Mouse (Mus musculus): ENCODE data around the gene Naa30.
"Not testable (repeated sequence)": the region's sequence is repeated elsewhere in the genome, so short reads cannot be mapped to it uniquely, and the experiment has no call there.

The Naa30 gene

DNA sequence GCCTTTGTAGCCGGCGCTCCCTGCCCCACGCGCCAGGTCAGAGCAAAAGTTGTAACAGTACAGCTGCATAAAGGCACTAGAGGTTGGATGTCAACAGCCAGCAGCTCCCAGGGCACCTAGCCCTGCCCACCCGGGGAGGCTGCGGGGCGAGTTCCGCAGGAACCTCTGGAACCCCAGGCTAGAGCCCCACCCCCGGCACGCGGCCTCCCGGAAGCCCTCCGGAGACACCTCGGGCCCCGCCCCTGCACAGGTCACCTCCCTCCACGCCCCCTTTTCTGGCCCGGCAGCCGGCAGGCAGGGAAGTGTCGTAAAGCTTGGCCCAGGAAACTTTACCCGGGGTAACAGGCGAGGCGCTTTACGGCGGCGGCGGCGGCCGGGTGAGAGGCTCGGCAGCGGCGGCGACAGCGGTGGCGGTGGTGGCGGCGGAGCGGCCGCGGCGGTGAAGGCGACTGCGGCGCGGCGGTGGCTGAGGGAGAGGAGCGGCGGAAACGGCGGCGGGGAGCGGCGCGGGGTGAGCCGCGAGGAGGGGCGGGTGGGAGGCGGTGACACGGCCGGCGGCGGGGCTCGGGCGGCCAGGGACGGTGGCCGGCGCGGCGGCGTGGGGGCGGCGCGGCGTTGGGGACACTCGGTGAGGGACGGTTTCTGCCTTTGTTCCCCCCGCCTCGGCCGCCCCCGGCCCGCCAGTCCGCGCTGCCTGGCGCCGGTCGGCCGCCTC is at the start of gene Naa30:
Gene Naa30 (plus strand): TSS at position 360 of the 715 bp plus-strand sequence.
- peak; percentile 93 for DNase-seq (ENCODE audit: low spot score in 2 of 2)

DNA sequence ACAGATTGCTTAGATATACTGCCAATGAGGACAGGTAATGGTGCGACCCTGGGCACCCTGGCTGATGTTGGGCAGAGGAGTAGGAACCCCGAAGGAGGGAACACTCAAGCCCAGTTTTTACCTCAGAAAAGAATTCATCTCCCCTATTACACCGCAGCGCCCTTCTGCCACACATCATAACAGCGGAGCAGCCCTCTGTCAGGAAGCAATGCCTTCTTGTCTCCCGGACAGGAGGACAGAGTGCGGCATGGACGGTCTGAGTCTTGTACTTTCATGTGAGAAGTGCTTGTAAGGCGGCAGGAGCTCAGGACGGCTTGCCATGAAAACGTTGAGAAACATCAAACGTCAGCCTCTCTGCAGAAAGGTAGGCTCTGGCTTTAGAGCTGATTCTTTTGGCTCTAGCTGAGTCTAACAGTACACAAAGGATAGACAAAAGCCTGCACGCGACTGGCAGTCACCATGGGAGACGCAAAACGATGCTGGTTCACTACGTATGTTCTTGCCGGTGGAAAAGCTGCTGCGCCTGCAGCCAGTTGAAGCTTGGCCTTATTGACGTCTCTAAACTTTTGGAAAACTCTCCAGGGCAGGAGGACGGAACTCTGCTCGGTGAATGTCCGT is 44.8 kb upstream of the Naa30 start:
- peak; percentile 4 for DNase-seq (ENCODE audit: low spot score in 2 of 2)

DNA sequence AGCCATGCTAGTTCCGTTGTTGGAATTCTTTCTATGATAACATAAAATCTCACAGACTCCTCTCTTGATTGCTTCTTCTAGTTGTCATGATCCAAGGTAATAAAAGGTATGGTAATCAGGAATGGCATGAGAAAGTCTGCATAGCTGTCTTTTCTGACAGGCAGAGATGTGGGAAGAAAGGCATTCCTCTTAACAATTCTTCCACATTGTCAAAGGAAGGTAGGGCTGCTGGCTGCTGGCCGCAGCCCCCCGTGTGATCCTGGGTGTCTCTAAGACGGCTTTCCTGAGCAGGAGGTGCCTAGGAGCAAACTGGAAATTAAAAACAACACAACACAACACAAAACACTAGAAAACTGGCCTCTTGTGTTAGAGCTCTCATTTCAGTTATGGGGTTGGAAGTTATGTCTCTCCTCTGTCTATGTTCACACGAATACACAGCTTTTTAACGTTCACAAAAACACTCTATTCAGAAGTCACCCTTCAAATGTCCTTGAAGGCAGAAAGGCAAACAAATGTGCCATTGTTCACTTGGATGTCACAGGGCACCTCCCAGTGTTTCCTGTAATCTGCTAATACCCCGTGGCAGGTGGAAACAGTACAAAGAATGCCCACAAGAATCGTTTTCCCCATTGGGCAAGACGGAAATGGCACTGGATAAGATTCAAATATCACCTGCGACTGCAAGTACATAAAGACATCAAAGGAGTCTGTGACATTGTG is 43.3 kb upstream of the Naa30 start:
- no peak for DNase-seq (ENCODE audit: low spot score in 2 of 2)

DNA sequence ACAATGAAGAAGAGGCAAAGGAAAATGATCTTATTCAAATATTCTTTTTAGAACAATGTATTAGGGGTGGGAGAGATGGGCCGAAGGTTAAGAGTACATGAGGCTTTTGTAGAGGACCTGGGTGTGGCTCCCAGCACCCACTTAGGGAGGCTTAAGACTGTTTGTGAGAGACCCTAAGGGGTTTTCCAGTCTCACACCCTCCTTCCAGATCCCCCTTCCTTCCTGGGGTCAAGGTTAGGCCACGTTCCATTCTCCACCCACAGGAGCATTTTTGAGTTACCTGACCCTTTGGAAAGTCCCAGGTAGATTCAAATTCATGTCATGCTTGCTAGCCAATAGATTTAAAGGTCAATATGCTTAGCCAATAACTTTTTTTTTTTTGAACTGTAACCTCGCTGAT is 39.6 kb upstream of the Naa30 start:
- DNase-seq (ENCODE audit: low spot score in 2 of 2), result no peak

DNA sequence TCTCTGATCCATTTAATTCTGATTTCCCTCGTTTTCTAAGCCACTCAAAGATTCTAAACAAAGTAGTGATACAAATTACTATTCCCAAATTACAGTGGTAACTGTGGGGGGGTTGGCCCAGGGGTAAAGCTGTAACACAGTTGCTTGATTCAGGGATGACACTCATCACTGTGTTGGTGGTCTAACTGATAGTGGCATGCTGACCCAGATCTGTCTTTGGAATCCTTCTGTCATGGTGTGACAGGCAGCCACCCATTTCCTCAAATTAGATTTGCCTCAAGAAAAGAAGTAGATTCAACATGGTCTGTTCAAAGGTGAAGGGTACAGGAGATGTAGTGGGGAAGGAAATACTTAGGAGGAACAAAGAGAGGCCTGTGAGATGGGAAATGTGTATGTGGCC is 33.9 kb upstream of the Naa30 start:
- no peak for DNase-seq (ENCODE audit: low spot score in 2 of 2)

DNA sequence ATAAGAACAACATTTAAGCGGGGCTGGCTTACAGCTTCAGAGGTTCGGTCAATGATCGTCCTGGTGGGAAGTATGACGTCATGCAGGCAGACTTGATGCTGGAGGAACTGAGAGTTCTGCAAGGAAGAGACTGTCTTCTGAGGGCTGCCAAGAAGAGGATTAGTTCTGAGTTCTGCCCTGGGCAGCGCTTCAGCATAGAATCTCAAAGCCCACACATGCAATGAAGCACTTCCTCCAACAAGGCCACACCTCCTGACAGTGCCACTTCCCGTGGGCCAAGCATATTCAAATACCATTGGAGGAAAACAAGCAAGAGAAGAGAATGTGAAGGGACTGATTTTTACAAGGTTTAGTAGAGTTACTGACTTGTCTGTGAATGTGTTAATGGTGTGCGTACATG is 31.3 kb upstream of the Naa30 start:
- no peak for DNase-seq (ENCODE audit: low spot score in 2 of 2)

DNA sequence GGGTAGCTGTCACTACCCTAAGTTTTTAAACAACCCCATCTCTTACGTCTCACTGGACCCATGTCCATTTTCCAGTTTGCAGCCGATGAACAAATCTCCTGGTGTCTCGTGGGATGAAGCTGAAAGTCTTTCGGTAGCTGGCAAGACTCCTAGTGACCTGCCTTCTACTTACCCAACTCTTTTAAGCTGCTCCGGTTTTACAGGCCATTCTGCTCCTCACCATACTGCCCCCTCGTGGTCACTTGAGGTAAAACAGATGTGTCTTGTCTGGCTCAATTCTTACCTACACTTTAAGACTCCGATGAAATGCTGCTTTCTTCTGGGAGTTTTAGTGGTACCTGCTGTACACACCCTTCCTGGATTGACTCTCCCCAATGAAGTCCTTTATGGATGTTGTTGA is 18.2 kb upstream of the Naa30 start:
- DNase-seq (ENCODE audit: low spot score in 2 of 2), result peak; percentile 64 to 70

DNA sequence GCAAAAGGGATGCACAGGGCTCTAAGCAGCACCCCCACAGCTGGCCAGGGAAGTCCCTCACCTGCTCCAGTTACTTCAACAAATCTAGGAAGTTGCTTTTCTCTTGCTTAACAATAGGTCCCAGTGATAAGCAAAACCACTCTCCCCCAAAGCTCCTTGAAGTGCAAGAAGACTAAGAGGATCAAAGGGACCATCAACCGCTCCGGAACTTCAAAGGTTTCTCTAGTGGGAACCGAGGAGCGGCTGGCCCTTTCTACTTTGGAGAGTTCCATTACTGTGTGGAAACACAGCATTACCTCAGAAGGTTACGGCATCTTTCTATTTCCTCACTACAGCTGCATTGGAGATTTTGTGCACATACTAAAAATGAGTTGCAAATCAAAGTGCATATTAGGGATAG is 16.5 kb upstream of the Naa30 start:
- no peak for DNase-seq (ENCODE audit: low spot score in 2 of 2)

DNA sequence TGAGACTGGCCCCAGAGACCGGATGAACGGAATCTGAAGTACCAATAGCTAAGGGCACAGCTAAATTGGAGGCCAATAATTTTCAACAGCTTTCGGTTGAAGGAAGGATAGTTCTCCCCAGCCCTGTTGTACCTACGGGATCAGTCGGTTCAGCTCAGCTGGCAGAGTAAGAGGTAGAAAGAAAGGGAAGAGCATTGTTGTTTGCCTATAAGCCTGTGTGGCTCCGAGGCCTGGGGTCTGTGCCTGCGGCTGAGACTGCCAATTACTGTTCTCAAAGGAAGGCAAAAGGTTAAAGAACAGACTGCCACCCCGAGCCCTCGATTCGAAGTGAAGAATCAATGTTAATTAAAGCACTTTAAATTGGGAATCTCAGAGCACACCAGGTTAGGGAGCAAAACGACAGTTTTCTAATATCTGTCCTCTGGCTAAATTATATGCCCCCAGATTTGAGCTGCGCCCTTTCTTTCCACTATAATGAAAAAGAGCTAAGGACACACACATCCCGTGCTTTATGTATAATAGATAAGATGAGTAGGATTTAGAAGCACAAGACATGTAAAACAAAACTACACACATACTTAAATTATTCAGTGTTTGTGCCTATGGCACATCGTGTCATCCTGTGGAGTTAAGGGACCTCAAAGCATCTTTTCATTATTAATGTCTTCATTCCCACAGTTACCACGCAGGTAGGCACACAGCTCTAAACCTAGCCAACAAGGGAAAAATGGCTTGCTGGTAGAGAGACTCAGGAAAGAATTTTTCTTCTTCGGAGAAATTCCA is 13.7 kb upstream of the Naa30 start:
- DNase-seq (ENCODE audit: low spot score in 2 of 2), result no peak

DNA sequence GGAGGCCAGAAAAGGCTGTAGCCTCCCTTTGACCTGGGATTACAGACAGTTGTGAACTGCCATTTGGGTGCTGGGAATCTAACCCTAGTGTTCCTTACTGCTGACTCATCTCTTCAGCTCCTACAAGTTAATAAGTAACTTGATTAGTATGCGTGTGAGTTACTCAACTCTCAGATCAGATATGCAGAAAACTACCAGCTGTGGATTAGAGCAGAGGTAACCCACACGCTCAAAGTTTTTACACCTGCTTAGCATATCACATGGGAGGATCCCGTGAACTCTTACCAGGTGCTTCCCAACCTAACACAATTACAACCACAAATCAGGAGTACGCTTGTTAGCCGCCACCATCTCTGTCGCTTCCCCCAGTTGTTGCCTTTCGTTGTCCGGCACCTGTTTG is 740 bp upstream of the Naa30 start:
- no peak for DNase-seq (ENCODE audit: low spot score in 2 of 2)

DNA sequence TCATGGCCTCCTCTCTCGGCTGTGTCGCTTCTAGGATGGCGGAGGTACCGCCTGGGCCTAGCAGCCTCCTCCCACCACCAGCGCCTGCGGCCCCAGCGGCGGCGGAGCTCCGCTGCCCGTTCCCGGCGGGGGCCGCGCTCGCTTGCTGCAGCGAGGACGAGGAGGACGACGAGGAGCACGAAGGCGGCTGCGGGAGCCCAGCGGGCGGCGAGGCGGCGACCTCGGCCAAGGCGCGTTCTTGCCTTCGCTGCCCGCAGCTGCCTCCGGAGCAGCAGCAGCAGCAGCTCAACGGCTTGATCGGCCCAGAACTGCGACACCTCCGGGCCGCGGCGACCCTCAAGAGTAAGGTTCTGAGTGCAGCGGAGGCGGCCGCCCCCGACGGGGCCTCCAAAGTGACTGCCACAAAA is 559 bp downstream of the Naa30 start:
- peak; percentile 25 to 58 for DNase-seq (ENCODE audit: low spot score in 2 of 2)

DNA sequence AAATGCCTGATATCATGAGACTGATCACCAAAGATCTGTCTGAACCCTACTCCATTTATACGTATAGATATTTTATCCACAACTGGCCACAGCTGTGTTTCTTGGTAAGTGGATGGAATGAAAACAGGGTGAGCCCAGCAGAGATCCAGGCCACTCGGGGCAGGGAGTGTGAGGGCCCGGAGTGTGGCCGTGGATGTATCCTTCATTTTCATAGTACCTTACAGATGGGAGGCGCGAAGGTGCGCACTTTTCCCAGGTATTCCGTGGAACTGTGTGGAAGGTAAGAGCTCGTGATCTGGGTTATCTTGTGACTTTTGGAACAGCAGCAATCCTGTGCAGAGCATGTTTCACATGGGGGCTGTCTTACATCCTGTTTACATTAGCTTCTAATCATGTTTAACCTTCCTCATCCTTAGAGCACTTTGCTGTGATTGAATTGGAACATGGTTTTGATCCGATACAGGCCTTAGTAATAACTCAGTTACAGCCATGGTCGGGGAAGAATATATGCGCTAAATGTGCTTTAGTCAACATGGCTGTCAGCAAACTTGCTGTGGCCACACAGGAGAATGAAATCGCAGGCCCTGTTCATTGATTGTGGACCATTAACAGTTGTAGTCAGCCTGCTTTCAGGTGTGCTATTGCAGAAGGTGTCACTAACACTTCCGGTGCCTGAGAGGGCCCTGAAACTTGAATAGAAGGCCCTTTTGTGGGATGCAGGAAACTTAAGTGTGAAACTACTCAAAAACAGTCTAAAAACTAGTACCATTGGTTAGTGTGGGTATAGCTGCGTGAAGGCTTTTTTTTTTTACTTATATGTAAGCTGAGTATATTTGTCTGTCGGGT is 1.5 kb downstream of the Naa30 start:
- no peak for DNase-seq (ENCODE audit: low spot score in 2 of 2)

DNA sequence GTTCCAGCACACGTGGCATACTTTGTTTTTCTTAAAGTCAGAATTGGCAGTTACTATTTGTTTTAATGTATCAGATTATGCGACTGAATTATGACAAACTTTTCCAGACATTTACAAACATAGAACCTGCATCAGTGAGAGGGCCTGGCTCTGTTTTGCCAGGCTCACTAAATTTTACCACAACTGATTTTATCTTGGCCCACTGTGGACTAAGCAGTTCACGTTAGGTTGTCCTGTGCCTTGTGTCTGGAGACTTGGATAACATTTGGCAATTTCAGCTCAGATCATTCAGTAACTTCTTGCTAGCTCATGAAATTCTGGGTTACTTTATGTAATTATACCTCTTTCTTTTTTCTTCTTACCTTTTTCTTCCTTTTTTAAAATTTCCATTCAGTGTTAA is 7.7 kb downstream of the Naa30 start:
- DNase-seq (ENCODE audit: low spot score in 2 of 2), result no peak

DNA sequence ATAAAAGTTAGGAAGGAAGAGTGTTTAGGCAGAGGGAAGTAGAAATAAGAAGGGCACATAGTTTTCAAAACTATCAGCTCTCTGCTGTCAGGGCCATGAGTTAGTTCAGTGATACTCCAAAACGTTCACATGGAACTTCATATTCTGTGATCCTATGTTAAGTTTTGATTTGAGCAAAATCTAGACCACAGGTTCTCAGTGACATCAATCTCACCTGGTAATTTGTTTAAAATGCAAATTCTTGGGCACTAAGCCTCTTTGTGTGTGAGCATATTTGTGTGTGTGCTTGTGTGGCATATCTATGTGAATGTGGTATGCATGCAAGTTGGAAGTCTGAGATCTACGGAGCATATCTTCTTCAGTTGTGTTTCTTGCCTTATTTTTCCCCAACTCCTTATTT is 14.2 kb downstream of the Naa30 start:
- no peak for DNase-seq (ENCODE audit: low spot score in 2 of 2)

DNA sequence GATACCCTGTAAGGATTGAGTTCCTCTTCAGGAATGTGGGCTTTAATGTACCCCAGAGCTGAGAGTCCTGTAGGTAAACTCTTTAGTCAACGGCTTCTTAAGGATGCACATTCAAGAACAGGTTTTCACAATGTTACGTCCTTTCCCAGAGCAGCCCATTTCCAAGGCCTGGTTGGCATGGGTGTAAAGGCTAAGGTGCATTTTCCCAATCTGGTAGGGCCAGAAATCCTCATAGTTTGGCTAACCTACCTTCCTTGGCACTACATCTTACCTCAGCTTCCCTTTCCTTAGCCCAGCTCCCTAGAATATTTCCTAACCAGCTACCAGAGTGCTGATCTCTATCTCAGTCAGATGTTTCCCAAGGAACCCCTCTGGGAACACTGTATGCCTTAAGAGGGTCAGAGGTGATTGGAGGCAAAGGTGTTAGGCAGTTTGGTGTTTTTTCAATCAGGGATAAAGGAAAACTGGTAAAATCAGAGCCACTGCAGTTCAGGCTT is 25.1 kb downstream of the Naa30 start:
- DNase-seq (ENCODE audit: low spot score in 2 of 2), result no peak

DNA sequence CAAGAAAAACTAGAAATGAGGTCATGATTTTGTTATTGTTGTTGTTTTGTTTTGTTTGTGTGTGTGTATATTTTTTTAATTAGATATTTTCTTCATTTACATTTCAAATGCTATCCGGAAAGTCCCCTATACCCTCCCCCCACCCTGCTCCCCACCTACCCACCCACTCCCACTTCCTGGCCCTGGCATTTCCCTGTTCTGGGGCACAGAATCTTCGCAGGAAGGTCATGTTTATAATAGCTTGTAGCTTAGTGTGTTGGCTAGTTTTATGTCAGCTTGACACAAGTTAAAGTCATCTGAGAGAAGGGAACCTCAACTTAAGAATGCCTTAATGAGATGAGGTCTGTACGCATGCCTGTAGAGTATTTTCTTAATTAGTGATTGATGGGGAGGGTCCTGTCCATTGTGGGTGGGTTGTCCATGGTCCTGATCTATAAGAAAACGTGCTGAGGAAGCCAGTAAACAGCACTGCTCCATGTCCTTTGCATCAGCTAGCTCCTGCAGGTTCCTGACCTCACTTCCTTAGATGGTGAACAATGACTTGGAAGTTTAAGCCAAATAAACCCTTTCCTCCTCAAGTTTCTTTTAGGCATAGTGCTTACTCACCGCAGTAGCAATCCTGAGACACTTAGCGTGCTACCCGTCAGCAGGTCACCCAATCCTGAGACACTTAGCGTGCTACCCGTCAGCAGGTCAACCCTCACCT is 29.2 kb downstream of the Naa30 start:
- DNase-seq (ENCODE audit: low spot score in 2 of 2), result no peak

DNA sequence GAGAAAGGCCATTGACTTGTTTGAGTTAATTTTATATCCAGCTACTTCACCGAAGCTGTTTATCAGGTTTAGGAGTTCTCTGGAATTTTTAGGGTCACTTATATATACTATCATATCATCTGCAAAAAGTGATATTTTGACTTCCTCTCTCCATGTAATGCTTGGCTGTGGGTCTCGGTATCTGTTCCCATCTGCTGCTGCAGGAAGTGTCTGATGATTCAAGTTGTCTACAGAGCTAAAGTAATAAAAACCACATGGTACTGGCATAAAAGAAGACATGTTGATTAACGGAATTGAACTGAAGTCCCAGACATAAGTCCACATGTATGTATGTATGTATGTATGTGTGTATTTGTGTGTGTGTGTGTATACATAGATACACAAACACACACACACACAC is 38.2 kb downstream of the Naa30 start:
- not testable (repeated sequence) for DNase-seq (ENCODE audit: low spot score in 2 of 2)

DNA sequence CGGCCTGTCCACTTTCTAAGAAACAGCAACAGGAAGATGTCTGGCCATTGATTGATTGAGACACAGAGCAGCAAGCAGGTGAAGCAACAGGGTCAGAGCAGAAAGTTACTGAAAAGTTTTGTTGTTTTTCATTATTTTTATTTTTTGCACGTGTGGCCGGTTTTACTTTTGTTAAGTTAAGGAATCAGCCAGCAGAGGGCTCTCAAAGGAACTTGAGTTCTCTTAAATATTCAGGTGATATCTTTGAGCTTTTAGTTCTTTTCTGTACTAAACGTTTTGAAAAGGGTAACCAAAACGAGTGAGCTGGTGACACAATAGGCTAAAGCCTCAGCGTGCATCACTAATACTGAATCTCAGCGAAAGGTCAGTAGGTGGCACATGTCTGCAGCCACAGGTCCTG is 46.7 kb downstream of the Naa30 start:
- DNase-seq (ENCODE audit: low spot score in 2 of 2), result no peak

DNA sequence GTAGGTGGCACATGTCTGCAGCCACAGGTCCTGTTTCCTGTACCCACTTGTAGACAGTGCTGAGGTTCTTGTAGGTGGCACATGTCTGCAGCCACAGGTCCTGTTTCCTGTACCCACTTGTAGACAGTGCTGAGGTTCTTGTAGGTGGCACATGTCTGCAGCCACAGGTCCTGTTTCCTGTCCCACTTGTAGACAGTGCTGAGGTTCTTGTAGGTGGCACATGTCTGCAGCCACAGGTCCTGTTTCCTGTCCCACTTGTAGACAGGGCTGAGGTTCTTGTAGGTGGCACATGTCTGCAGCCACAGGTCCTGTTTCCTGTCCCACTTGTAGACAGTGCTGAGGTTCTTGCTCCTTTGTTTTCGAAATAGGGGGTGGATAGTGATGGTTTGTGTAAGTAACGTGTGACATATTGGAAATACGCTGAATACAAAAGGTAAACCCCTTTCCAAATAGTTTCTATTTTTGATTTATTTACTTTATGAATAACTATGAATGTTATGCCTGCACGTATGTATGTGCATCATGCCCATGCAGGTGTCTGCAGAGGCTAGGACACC is 47.5 kb downstream of the Naa30 start:
- DNase-seq (ENCODE audit: low spot score in 2 of 2), result not testable (repeated sequence)

DNA sequence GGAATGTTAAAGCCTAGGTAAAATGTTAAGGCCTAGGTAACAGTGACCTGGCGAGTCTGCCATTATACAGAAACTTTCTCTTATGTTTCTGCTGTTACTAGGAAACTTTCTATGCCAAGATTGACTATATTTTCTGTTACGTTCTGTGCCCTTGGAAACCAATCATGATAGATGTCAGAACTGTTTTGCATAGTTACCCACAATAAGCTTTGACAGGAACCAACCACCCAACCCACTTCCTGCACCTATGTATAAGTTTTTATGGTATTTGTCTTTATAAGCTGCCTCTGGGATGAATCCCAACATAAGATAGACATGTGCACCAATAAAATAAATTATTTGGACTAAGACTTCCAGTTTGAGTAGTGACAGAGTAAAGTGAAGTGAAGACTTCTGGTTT is 49.7 kb downstream of the Naa30 start:
- DNase-seq (ENCODE audit: low spot score in 2 of 2), result no peak
